ENCODE assay signal across 11 mouse cellular contexts in the genomic region with DNA sequence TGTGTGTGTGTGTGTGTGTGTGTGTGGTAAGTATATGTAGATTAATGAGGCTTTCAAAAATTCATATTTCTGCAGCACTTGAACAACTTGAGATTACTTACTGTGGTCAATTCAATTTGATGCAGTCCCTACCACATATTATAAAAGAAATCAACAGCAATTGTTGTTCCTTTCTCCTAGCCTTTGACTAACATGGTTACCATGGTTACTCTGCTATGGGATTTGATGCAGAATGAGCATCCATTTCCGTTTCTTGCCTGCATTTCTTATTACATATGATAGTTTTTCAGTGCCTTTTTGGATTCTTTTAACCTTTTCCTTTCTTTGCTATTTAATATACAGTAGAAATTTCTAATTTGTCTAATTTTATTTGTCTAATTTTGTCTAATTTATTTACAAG.
"Had no signal": no experiment of that assay in that cellular context is flagged by ENCODE, and none has a peak within 500 bp of the region (broad histone marks: within the 10 kb centered on the region; RNA-seq: fewer than 3 reads in every experiment).

No protein-coding gene starts in this region.

- DNase-seq: kidney, postnatal 25 days; lung, embryonic 14.5 days; lung, postnatal 10 days; lung, postnatal 4 days; thymus, adult 18-20 months; thymus, postnatal 14 days had no signal

- H3K4me2 ChIP-seq: liver, embryonic 11.5 days; lung, embryonic 14.5 days; midbrain, embryonic 12.5 days had no signal

- H3K27me3 ChIP-seq: midbrain, embryonic 12.5 days had no signal

- H3K9ac ChIP-seq: lung, embryonic 14.5 days; midbrain, embryonic 12.5 days had no signal

- H3K27ac ChIP-seq: left cerebral cortex, adult 2 months; limb, embryonic 10.5 days; midbrain, embryonic 12.5 days; stomach, postnatal 0 days had no signal

- H3K9me3 ChIP-seq: limb, embryonic 10.5 days; midbrain, embryonic 12.5 days had no signal

- H3K4me3 ChIP-seq: left cerebral cortex, adult 2 months; limb, embryonic 10.5 days; midbrain, embryonic 12.5 days had no signal

- H3K4me1 ChIP-seq: limb, embryonic 10.5 days; midbrain, embryonic 12.5 days had no signal

- H3K36me3 ChIP-seq: limb, embryonic 10.5 days; midbrain, embryonic 12.5 days had no signal
